Mouse (Mus musculus): ENCODE results near the gene Gm44596.
A peak's percentile ranks its signal among the peaks of the same experiment; 100 is the strongest.
"Not testable (repeated sequence)": the region's sequence is repeated elsewhere in the genome, so short reads cannot be mapped to it uniquely, and the experiment has no call there.

Gm44596 gene

GRCm38 (mm10) chr6:128380594-128381167, 5.4 kb downstream of the Gm44596 start:
- DNase-seq (ENCODE audit: low spot score), result not testable (repeated sequence)

DNA sequence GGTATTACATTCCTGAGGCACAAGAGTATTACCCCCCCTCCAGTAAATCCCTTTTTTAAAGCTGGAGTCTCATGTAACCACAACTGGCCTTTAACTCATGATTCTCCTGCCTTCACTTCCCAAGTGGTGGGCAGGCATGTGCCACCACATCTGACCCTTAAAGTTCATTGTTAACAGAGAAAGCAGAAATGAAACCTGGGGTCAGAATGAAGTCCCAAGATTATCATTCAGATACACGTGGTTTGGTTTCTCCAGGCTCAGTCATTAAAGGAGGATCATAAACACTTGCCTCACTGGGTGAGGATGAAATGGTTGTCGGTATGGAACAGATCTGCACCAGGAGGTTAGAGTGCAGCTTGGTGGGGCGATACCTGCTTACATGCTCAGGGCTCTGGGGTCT, 6.0 kb downstream of the Gm44596 start:
- no peak for DNase-seq (ENCODE audit: low spot score)

DNA sequence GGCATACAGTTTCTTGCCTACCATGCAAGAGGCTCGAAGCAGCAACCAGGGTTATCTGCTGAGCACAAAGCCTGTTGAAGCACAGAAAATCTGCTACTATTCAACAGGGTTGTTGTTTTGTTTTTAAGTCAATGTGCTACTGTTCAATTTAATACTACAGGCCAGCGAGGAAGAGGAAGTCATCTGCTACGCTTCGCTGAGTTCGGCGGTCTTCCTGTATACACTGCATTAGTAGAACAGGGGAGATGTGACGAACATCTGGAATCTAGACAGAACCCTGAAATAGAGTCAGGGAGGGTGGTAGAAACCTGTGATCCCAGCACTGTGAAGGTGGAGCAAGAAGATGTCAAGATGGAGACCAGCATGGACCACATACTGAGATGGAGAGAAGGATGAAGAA, 8.4 kb downstream of the Gm44596 start:
- no peak for DNase-seq (ENCODE audit: low spot score)

DNA sequence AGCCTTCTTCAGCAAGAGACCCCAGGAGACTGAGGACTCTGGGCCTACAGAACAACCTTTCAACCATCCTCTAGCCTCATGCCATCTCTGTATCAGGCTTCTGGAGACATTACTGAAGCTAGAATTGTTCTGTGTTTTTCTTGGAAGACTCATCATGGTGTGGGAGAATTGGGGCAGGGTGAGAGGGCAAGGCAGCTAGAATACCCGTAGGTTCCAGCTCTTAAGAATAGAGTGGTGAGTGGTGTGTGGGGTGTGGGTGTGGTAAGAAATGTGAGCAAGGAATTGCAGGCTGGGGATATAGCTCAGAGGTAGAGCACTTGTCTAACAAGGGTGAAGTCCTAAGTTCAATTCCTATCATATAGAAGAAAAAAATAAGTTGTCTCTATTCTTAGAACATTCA, 9.7 kb downstream of the Gm44596 start:
- DNase-seq (ENCODE audit: low spot score), result no peak

- no peak for DNase-seq (ENCODE audit: low spot score)
These were observed 13.9 kb downstream of the Gm44596 start for GRCm38 (mm10) chr6:128389185-128389584.

DNA sequence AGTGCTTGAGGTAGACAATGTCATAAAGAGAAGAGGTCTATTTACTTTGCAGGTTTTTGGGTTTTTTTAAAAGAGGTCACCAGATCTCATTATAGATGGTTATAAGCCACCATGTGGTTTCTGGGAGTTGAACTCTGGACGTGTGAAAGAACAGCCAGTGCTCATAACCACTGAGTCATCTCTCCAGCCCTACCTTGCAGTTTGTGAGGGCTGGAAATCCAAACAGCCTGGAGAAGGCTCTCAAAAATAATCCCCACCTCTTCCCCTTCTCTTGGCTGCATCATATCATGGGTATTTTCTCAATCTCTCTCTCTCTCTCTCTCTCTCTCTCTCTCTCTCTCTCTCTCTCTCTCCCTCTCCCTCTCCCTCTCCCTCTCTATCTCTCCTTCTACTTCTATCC, 15.4 kb downstream of the Gm44596 start:
- DNase-seq (ENCODE audit: low spot score), result no peak

GRCm38 (mm10) chr6:128397574-128398261, 22.4 kb downstream of the Gm44596 start:
- no peak for DNase-seq (ENCODE audit: low spot score)

GRCm38 (mm10) chr6:128398996-128399395, 23.7 kb downstream of the Gm44596 start, which contains the start of gene Nrip2:
Nrip2 (plus strand) TSS chr6:128399296.
- no peak for DNase-seq (ENCODE audit: low spot score)

GRCm38 (mm10) chr6:128399421-128400185, 24.3 kb downstream of the Gm44596 start:
- DNase-seq (ENCODE audit: low spot score), result no peak

DNA sequence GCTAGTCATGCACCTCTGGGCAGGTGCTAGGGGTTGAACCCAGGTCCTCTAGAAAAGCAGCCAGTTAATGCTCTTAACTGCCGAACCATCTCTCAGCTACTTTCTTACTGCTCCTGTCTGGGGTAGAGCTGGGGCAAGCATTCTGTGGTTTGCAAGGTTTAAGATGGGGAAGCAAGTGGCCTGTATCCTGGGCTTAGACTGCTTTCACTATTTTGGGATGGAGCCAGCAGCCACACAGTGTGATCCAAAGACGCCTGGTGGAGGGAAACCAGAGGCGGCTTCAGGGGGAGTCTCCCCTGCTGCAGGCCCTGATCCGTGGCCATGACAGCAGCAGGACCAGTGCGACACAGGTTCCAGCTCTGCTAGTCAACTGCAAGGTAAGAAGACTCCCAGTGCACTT, 29.4 kb downstream of the Gm44596 start:
- no peak for DNase-seq (ENCODE audit: low spot score)

DNA sequence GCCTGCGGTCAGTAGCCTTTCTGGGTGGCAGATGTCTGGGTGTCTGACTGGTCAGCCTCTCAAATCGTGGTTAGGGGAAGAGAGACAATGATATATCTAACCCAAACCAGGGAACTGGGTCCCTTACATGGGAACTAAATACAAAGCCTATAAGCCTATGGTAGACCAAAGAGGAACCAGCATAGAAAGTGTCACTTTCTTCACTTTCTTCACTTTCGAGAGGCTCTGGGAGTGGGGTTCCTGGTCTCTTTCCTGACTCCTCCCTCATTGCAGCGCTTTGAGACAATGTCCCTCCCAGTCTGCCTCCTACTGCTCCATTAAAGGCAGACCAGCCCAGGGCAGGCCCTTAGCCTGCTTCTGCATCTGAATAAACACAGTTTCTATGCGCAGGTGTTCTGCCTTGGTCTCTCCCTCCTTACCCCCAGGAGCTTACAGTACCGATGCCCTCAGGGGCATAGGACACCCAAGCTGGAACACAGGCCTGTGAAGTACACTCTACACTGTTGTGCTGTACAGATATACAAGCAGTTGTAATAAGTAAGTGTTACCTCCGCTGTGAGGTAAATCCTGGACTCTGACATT, 33.3 kb downstream of the Gm44596 start:
- DNase-seq (ENCODE audit: low spot score), result no peak

DNA sequence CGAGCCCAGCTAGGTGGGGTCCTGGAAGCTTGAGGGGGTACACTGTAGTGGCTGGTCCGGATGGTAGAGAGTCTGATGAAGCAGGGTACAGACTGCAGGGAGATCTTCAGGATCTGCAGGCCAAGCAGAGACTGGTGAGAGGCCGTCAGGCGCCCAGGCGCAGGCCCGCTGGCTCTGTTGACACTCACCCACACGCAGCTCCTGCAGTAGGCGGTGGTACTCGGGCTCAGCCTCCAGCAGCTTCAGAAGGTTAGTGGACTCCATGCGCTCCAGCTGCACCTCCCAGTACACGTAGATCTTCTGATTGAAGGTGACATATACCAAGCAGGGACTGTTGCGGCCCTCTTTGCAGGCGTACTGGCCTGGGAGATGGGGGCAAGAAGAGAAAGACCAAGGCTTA, 35.0 kb downstream of the Gm44596 start:
- DNase-seq (ENCODE audit: low spot score), result no peak

- peak; percentile 75 for DNase-seq (ENCODE audit: low spot score)
These were observed 35.8 kb downstream of the Gm44596 start for GRCm38 (mm10) chr6:128411115-128411514.

DNA sequence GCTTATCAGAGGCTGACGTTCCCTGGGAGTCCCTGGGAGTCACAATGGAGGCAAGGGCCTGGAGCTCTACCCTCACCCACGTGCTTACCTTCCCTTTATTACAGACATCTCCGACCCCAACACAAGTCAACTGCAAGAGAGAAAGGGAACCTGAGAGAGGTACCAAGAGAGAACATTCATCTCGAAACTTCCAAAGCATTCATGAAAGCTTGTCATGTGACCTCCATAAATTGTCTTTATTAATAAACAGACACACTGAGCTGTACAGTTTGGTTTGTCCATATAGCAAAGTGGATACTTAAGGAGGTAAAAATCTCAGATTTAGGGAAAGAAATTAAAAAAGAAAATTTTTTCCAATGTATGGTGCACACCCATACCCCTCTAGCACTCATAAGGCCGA, 40.9 kb downstream of the Gm44596 start:
- no peak for DNase-seq (ENCODE audit: low spot score)

GRCm38 (mm10) chr6:128418076-128418475, 42.8 kb downstream of the Gm44596 start:
- no peak for DNase-seq (ENCODE audit: low spot score)

- DNase-seq (ENCODE audit: low spot score), result no peak
These were observed 45.7 kb downstream of the Gm44596 start for GRCm38 (mm10) chr6:128421036-128421435.

- no peak for DNase-seq (ENCODE audit: low spot score)
These were observed 46.2 kb downstream of the Gm44596 start for GRCm38 (mm10) chr6:128421480-128421879.

GRCm38 (mm10) chr6:128423496-128424268, 48.4 kb downstream of the Gm44596 start:
- peak; percentile 21 for DNase-seq (ENCODE audit: low spot score)

DNA sequence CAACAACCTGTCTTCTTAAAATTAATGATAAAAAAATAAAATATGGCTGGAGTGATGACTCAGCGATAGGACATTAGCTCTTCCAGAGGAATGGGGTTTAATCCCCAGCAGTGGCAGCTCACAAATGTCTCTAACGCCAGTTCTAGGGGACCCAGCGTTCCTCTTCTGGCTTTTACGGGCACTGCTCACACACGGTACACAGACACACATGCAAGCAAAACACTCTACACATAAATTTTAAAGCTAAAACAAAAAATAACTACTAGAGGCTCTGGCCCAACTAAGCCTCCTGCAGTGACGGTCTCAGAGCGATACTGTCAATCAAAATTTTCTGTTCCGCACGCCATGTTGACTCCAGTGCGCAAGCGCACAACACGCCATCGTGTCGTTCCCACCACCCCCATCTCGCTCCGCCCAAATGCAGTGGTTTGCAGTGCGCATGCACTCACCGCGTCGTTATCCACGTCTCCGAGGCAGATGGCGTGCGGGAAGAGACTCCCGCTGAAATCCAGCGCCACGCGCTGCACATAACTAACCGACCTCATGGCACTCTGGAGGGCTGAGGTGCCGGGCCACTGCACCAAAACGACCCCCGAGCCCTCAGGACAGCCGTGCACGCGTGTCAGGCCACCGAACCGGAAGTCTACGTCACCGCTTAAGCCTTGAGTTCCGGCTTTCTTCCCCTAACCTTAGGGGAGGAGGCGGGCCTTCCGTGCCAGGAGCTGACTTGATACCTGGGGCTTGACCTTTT, 49.1 kb downstream of the Gm44596 start, which contains the start of gene Itfg2:
Itfg2 (minus strand) TSS at position 663 of the 751 bp plus-strand sequence.
- peak; percentile 98 for DNase-seq (ENCODE audit: low spot score)

DNA sequence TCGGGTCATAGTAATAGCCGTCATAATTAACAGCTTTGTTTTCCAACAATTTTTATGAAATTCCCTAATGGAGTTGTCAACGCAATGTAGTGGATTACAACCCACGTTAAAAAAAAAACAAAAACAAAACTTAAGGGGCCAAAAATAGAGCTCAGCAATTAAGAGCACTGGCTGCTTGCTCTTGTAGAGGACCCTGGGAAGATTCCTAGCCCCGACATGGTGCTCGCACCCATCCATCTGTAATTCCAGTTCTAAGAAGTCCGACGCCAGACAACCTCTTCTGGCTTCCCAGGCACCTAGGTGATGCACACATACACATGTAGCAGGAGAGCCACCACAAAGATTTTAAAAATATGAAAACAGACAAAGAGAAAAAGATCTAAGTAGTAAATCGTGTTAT, 49.7 kb downstream of the Gm44596 start:
- DNase-seq (ENCODE audit: low spot score), result no peak

- DNase-seq (ENCODE audit: low spot score), result no peak
These were observed 52.3 kb downstream of the Gm44596 start for GRCm38 (mm10) chr6:128427571-128427970.
